Mouse (Mus musculus) cerebellum, adult 2 months (tissue): ENCODE data around the gene Uck1.
A peak's percentile ranks its signal among the peaks of the same experiment; 100 is the strongest.

Experiments
- CTCF ChIP-seq: fragments of 200-500 bp; IDR thresholded peaks from 2 replicates; pipeline ENCODE4 v1.5.1; 2011; ENCODE audit warnings: low read depth, mild to moderate bottlenecking, control low read depth, low read length, moderate library complexity, borderline replicate concordance; ENCODE audit not compliant: insufficient read depth
- POLR2A ChIP-seq: fragments of 200-500 bp; IDR thresholded peaks from 2 replicates; pipeline ENCODE4 v1.6.1; 2011; ENCODE audit warnings: low read length, control low read depth, borderline replicate concordance; ENCODE audit not compliant: insufficient read depth

GRCm38 (mm10) chr2:32282727-32283126, 22.8 kb upstream of the Uck1 start:
- peak; percentile 70 for TF ChIP-seq CTCF
- TF ChIP-seq POLR2A: no peak
